Mouse (Mus musculus) lung, postnatal 10 days (tissue): ENCODE measurements around the gene Mfsd7a.

Experiments used
- DNase-seq: peaks from one replicate; pipeline ENCODE4 v3.0.0; 2021

The Mfsd7a gene

DNA sequence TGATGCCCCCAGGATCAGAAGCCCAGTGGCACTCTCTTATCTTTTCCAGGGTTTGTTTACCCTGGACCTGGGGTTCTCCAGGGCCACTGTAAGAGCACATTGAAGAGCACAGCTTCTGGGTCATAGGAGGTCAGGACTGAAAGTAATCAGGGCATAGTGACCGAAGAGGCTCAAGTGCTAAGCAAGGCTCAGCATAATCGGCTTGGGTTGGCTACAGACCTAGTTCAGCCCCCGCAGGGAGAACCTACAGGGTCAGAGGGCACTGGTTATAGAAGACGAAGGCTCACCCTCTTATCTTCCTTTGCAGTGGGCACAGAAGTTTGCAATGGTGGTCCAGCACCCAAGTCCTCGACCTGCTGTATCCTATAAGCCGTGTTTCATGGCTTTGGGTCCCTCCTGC lies 17.5 kb downstream of the Mfsd7a start:
- DNase-seq: no peak

GRCm38 (mm10) chr5:108427186-108427585 lies 21.5 kb downstream of the Mfsd7a start:
- DNase-seq: peak; percentile 71

- DNase-seq: no peak
Measured at GRCm38 (mm10) chr5:108423427-108423826, 25.3 kb downstream of the Mfsd7a start.

GRCm38 (mm10) chr5:108422741-108423140 lies 25.9 kb downstream of the Mfsd7a start:
- no peak for DNase-seq

DNA sequence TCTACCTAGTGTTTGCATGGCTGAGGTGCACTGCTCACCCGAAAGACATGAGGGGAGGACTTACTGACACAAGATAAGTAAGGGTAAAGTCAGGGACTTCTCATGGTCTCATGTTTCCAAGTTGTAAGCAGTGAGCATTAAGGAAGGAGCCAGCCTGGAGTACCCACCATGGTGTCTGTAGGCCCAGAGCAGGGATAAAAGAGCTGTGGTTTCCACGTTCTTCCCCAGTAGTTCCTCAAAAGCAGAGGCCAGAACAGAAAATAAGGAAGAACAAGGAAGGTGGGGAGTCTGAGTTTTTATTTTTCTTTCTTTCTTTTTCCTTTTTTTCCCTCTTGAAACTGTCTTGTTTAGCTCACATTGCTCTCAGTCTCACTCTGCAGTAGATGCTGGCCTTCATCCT lies 34.0 kb downstream of the Mfsd7a start:
- no peak for DNase-seq

- no peak for DNase-seq
Measured at GRCm38 (mm10) chr5:108406977-108407376, 41.7 kb downstream of the Mfsd7a start.

GRCm38 (mm10) chr5:108405460-108405859 lies 43.2 kb downstream of the Mfsd7a start:
- DNase-seq: no peak

DNA sequence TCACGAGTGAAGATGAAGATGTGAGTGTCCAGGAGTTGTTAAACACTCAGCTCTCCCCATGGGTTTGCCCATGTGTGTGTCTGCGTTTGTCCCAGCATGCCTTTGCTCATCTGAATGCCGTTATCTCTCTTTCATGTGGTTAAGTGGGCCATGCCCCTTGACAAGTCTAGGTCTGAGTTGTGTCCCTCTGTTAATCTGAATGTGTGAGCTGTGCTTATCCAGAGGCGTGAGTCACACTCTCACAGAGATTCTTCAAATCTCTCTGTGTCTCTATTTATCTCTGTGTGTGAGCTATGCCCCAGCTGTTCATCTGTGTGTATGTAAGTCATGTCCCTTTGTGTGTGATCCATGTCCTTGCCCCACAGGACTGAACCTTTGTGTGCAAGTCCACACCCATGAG lies 45.2 kb downstream of the Mfsd7a start:
- no peak for DNase-seq
